Mouse (Mus musculus) fat pad, adult 2 months (tissue): ENCODE measurements around the gene Nckap5l.
"Not testable (repeated sequence)": the region's sequence is repeated elsewhere in the genome, so short reads cannot be mapped to it uniquely, and the experiment has no call there.

Experiments
- DNase-seq: peaks from one replicate; pipeline ENCODE4 v3.0.0-alpha.2; 2011; ENCODE audit warnings: low read depth, low spot score; ENCODE audit errors: extremely low read depth

Gene Nckap5l

DNA sequence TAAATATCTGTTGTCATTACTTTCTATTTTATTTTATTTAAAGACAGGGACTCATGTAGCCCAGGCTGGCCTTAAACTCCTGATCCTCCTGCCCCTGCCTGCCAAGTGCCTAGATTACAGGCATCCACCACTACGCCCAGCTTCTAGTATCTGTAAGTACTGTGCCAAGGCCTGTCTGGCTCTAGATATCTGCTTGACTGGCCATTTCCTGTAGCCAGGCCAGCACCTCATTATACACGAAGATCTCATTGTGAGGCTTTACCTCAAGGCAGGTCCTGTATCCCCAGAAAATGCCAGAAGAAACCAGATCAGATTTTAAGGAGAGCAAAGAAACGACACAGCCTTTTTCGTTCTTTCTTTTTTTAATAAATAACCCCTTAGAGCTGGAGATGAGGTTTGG is 12.2 kb upstream of the Nckap5l start:
- DNase-seq = no peak

DNA sequence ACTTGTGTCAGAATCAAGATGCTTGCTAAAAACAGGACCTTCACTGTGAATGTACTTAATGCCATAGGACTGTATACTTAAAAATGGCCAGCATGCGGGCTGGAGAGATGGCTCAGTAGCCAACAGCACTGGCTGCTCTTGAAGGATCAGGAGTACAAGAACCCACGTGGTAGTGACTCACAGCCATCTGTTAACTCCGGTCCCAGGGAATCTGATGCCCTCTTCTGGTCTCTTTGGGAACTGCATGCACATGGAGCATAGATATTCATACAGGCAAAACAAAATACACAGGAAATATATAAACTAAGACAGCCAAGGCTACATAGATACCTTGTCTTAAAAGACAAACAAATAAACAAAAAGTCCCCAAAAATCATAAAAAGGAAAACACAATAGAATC is 11.5 kb upstream of the Nckap5l start:
- DNase-seq = no peak

DNA sequence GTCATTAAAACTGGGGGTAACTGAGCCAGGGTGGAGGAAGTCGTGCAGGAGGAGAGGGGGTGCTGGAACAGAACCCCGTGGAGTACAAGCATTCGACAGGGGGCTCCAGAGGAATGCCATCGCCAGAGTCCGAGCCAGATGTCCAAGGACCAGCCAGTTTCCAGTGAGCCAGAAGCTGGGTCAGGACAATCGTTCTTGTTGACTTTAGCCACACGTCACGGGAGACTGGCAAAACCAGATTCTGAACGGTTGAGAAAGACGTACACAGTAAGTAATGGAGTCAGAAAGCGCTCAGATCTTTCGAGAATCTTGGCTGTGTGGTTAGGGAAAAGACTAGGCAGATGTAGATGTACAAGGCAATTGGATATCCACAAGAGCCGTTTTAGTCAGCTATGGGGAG is 5.6 kb upstream of the Nckap5l start:
- no peak for DNase-seq

DNA sequence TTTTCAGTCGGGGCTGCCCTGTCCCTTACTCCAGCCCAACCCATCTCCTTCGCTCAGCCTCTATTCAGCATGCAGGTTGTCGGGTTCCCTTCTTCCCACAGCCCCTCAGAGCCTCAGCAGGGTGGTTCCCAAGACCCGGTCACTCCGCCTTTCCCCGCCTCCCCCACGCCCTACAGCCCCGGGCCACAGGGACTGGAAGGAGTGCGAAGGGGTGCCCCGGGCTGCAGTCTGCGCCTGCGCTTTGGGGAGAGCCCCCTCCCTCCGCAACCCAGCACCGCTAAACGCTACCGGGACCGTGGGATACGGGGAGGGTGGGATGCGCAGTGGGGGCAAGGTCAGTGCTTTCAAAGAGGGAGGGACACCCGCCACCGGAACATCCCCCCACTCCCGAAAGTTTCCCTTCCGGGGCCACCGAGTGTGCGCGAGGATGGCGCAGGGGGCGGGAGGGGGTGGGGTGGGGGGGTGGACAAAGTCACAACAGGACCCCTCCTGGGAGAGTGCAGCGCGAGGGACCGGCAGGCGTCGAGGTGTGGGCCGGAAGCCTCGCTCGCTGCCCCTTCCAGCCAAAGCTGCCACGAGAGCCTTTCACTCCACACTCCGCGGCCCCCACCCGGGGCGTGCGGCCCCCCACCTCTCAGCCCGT is 464 bp downstream of the Nckap5l start:
- DNase-seq = no peak

DNA sequence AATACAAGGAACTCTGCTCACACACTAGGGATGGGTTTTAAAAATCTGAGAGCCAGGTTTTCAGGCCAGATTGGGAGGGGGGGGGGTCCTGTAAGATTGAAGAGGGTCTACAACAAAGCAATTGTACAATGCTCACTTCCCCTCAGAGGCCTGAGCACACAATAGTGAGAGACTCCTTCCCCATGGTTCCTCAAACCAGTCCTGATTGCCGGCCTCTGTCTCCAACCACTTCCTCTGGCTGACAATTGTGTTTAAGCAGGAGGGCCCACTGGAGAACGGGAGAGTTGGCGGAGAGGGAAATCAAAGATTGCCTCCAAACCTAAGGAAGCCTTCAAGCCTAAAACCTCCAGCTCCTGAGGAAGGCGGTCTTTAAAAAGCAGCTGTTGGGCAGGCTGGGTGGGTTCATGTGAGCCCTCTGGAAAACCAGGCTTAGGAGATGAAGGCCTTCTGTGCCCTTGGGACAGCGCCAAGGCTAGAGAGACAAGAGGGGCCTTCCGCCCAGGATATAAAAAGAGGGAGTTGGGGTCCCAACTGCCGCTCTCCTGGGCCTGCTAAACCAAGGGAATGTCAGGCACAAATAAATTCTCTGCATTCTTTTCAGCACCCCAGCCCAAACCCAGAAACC is 1.1 kb downstream of the Nckap5l start:
- DNase-seq = no peak

DNA sequence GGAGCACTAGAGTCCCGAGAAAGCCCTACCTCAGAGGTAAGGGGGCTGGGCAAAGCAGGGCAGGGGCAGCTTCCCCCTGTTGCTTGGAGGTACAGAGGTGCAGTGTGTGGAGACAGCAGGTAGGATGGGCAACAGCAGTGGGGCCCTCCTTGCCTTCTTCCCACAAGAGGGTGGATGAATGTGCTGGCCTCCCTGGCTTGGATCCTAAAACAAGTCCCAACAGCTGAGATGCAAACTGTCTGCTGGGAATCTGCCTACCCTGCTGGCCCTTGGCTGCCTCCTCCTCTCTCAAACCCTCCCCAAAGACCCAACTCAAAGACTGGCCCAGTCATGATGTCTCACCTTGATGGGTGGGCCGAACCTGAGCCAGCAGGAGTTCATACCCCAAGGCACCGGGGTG is 2.1 kb downstream of the Nckap5l start:
- no peak for DNase-seq

DNA sequence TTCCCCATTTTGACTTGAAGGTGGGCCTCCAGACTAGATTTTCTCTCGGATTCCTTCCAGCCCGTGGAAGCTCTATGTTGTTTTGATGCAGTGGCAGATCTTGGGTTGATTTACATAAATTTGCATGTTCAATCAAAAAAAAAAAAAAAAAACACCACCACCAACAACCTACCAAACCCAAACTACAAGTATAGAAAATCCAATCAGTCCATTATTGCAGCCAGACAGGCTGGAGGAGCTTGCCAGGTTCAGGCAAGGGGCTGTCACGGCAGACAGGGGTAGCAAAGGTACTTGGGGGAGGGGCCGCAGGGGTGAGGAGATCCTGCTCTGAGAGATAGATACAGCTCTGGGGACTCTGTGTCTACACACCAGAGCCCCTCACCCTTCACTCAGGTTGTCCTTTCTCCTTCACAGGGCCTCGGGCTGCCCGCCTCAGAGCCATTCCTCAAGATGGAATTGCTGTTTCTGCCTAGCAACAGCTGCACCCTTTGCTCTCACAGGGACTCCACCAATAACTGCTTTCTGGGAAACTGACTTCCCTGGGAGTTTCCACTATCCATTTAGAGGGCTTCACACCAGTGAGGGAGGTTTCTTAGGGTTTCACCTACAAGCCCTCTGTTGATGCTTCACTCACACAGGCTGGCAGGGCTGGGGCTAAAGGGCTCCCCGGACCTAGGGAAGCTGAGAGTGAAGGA is 2.8 kb downstream of the Nckap5l start:
- no peak for DNase-seq

DNA sequence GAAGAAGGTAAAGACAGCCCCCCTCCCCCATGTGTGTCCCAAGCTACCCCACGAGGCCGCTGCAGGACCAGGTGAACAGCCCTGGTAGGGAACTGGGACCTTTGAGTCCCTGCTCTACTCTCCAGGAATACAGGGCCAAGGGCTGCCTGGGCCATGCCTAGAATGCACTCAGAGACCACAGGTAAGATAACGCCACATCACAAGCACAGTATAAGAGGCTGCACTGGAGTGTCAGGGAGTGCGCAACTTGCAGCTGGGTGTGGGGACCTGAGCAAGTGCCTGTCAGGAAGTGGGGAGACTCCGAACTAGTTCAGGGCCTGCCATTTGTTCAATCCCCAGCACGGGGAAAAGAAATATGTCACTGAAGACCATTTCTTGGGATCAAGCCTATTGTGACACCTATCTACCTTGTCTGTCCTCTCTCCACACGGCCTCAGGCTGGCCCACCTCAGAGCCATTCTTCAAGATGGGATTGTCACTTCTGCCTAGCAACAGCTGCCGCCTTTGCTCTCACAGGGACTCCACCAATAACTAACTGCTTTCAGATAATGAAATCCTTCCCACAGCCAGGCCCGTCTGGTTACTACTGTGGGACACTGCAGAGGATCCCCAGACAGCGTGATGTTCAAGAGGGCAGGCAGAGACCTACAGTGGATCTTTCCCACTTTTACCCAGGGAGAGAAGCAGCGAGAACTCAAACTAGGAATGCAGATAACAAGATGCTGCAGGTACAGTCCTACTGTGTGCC is 4.2 kb downstream of the Nckap5l start:
- DNase-seq = no peak

DNA sequence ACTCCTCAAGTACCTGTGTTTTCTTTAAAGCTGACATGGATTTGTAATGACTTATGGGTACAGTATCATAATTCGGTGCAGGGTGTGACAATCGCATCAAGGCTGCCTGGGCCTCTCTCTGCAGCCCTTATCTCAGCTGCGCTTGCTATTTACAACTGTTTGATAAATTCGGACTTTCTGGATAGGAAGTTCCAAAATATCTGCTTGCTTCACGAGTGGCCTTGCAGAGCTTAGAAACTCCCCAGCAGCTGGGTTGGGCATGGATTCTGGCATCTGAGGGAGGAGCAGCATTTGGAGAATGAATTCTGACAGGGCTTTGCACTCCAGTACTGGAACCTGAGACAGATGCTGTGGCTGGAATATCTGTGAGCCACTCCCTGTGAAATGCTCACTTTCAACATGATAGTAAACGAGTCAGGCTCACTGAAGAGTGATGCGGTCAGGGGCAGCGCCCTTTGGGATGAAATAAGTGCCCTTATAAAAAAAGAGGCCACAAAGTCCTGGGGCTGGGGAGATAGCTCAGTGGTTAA is 7.7 kb downstream of the Nckap5l start:
- DNase-seq = no peak

DNA sequence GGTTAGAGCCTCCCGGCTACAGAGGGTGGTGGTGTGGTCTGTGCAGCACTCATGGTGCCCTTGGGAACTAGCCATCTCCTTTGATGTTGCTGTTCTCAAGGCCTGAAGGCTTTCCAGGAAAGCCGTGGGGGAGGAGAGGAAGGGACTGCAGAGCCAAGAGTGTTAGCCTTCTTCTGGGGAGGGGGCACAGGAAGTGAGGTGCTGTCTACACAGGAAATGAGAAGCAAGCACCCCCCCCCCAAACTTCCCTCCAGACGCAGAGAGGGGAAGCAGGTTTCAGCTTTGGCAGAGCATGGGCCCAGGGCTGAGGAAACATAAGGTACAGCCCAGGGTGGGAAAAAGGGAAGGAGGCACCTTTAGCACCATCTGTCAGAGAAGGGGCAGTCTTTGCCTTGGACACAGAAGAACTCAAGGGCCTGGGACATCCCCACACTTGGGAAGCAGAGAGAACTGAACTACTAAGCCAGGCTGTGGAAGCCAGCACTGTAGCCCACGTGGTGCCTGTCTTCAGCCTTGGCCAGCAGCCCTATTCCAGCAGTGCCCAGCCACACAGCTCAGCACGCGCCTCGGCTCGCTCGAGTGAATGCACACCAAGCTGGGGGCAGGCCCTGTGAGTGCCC is 8.3 kb downstream of the Nckap5l start:
- DNase-seq = no peak

DNA sequence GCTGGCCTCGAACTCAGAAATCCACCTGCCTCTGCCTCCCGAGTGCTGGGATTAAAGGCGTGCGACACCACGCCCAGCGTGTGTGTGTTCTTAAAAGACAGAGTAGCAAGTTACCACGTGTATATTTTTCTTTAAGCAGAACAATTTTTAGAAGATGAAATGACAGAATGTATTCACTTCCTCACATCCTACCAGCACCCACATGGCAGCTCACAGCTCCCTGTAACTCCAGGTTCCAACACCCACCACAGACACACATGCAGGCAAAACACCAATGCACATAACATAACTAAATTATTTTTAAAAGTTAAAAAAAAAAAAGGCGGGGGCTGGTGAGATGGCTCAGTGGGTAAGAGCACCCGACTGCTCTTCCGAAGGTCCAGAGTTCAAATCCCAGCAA is 11.4 kb downstream of the Nckap5l start:
- DNase-seq = not testable (repeated sequence)

DNA sequence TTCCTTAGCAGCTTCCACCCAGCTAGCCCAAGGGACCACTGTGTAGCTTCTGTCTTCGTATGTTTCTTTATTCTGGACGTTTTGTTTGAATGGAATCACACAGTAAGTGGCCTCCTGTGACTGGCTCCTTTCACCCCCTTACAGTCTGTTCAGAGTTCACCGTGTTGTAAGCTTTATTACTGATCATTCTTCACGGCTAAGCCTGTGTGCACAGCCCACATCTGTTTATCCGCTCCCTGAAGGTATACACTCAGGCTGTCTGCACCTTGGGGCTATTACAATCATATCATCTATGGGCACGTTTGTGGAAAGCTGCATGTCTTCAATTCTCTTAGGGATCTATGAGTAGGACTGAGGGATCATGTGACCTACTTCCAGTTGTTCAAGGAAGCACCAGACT is 12.0 kb downstream of the Nckap5l start:
- no peak for DNase-seq

DNA sequence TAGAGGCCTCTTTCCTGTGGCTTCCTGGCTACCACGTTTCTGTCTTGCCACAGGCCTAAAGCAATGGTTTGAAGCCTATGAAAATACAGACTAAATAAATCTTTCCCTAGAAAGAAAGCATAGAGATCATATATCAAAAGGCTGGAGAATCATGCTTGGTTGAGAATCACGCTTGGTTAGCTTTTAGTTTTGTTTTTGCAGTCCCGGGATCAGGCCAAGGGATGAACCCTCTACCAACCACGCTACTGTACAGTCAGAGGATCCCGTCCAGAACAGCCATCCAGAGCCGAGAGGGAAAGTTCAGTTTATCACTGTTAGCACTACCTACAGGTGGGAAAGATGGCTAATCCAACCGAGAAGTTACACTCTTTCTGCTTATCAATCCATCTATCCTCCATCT is 15.2 kb downstream of the Nckap5l start:
- DNase-seq = no peak

DNA sequence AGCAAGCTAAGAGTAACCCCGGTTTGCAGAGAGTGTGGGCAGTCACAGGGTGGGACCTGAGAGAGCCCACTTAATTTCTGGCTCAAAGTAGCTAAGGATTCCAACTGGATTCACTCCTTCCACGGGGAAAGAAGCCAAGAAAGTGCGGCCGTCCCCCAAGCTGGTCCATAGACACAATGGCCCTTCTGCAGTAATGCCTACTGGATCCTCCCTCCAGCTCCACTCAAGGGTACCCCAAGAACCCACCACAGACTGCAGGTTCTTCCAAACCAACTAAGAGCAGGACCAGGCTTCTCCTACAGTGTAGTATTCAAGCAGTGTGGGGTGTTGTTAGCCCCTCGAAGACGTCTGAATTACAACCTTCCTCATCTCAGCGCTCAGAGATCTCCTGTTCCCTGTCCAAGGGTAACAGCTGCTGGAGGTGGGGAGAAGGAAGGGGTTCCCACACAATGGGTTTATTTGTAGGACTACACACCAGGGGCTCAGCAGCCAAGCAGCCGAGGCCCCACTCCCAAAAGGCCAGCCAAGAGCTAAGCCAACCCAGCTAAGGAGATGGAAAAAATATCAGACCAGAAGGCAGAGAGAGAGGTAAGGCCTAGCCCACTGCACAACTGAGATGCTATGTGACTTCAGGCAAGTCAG is 16.6 kb downstream of the Nckap5l start:
- no peak for DNase-seq

DNA sequence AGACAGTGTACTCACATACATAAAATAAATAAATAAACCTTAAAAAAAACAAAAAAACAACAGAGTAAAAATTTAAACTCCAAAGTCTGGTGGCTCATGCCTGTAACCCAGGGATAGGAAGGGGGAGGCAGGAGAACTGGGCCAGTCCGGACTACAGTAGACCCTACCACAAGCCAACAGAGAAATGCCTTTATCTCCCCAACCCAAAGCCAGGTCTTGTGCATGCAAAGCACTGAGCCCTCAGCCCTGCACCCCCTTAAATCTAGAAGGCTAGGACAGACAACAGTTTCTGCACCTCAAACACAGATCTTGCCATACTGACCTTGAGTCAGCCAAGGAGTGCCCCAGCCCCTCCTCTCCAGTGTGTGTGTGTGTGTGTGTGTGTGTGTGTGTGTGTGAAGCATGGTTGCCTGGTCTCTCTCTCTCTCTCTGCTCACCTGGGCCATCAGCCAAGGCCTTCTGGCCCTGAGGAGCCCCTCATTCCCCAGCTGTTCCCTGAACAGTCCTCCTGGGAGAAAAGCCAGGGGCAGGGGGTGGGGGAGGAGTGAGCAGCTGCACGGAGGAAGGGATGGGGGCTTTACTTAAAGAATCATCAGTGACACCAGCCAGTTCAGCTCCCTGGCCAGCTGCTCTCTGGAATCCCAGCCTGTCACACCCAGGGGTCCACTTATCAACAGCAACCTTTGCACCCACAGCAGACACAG is 17.3 kb downstream of the Nckap5l start:
- no peak for DNase-seq

DNA sequence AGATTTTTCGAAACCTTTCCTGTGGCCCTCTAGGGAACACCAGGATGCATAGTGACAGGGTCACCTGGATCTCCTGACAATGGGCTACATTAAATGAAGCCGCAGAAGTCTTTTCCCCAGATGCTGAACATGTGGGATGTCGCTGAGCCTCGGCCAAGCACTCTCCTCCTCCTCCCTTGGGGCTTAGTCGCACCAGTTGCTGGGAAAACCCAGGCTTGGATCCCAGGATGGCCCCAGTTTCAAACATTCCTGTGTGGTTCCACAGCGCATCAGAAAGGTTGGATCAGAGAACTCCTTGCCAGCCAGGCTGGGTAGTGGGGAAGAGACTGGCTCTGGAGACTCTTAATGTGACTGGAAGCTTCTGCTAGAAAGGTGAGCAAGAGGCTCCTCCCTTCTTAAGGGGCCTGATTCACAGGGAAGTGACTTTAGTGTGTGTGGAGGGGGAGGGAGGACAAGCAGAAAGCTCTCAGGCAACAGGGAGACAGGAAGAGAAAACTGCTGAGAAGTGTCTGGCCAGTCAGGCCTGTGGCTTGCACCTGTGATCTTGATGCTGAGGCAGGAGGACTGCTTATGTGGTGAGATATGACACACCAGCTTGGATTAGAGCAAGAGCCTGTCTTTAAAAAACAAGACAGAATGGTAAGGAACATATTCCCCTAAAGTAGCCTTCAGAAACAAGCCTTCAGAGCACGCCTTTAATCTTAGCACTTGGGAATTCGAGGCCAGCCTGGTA is 18.4 kb downstream of the Nckap5l start:
- no peak for DNase-seq

DNA sequence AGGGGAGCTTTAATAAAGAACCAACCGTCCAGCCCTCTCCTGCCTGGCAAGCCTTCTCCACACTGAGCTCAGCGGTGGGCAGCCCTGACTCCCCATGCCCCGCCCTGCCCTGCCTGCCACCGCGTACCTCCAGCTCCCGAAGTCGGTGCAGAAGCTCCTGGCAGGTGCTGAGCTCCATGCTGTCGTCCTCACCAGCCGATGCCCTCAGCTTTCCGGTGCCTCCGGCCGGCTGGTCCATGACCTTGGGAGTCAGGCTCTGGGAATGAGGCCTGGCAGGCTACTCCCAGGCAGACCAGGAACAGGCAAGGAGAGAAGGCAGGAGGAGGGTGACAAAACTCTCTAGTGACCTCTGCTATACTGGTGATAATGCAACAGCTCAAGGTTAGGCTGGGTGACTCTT is 23.6 kb downstream of the Nckap5l start:
- DNase-seq = no peak

DNA sequence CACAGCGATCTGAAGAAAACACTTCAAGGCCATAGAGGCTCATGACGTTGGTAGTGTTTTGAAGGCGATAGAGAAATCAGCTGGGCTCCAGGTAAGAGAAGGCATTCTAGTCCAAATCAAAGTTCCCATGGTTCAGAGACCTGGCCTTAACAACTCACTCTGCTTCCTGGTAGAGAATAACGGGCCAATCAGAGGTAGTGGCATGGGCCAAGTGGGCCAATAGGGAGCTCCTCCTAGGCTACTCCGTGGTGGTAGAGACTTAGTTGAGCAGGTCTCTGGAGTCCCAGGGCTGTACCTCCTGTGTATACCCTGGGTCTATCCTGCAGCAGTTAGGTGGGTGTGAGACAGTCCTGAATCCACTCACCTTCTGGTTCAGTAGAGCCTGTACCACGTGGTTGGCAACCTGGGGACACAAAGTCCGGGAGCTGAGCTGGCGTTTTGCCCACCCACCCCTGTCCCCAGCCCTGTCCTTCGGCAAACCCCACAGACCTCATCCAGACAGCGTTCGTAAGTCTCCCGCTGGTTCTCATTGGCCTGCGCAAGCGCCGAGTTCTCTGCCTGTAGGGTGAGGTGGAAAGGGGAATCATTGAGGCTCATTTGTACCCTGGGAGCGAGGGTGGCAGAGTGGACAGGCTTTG is 24.3 kb downstream of the Nckap5l start:
- no peak for DNase-seq

DNA sequence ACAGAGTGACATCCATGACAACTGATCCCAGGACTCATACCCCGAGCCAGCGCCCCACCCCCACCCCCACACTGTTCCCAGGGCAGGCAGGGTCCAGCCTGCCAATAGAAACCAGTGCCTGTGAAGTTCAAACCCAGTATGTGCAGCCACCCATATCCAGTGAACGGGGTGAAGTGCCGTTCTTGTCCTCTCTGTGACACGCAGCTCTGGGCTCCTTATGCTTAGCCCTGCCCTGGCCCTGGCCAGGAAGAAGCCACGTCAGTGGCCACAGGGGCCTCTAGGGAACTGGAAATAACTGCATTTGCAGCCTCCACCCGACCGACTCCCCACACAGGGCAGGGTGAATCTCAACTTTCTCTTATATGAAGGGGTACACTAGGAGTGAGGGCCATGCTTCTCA is 25.6 kb downstream of the Nckap5l start:
- no peak for DNase-seq
